Mouse (Mus musculus) bone marrow macrophage, adult 2 months (primary cell): ENCODE measurements around the gene 9930022D16Rik.

Source experiments
- CTCF ChIP-seq: IDR thresholded peaks from 2 replicates; pipeline ENCODE4 v1.5.1; 2012; ENCODE audit warnings: low read depth, mild to moderate bottlenecking, low read length, moderate library complexity
- POLR2A ChIP-seq: IDR thresholded peaks from 2 replicates; pipeline ENCODE4 v1.6.1; 2012; ENCODE audit warnings: mild to moderate bottlenecking, low read depth, low read length, borderline replicate concordance

DNA sequence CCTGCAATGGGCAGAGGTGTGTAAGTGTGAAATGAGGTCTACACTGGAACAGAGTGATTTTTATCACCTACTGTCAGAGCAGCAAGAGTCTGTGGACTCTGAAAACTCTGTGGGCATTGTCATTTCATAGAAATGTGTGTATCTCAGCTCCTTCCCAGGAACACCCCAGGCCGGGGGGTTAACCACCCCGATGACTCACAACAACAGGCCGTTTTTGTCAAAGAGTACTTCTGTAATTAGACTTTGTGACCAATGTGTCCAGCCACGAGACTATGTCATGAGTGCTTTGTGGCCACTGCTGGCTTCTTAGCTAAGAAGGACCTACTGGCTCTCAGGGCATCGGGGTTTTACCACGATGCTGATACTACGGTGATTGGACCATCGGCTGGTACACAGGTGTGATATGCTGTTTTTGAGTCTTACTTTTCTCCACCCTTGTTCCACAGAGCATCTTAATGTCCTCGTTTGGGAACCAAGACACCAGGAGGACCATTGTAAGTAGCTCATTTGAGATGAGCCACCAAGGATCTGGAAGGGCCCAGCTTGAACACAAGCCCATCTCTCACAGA lies 3.8 kb downstream of the 9930022D16Rik start:
- no peak for TF ChIP-seq POLR2A
- TF ChIP-seq CTCF: no peak
